Mouse (Mus musculus): ENCODE measurements at regions not wholly inside any gene's neighbourhood (a gene's known extent, or its start where the extent isn't known, plus 50 kb on each side); places are given as distances from the start of the nearest gene placed in this dataset.

DNA sequence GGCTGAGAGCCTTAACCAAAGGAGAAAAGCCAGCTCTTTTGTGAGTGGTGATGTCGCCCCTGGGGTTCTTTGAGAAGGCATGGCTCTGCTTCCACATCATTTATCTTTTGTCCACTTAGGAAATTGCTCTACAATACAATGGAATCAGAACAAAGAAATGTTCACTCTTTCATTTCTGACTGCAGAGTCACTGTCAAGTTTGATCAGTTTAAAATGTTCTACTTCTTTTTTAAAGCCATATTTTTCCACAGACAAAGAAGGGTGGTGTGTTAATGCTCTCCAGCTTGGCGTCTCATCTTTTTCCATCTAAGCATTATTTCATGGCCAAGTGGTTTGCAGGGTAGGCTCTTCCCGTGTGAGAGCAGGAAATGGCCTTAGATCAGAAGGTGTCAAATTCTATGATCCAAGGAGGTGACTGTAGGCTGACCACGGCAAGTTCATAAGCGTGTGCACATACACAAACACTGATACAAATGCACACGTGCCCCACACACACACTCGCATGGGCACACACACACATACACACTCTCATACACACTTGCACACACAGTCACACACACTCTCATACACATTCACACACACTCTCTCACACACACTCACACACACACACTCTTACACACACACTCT is 645.9 kb downstream of the Zfp706 start:
- 55% methylated on average over 7 of the region's 7 CpGs for WGBS
- ATAC-seq (ENCODE audit: low FRiP score) (no peak), DNase-seq (ENCODE audit: low spot score) (no peak)
- Histone ChIP-seq H3K36me3 (ENCODE audit: control insufficient read depth, insufficient read depth, low read length) (no peaks in the 10 kb centered on the region), H3K27ac (ENCODE audit: low read depth, low read length) (no peak overlapping the region), H3K4me2 (replicated peaks; ENCODE audit: low read depth, low read length) (no peak overlapping the region), H3K27me3 (ENCODE audit: control insufficient read depth, insufficient read depth, low read length) (no peaks in the 10 kb centered on the region), H3K9me3 (ENCODE audit: control insufficient read depth, low read length) (no peaks in the 10 kb centered on the region), H3K4me3 (ENCODE audit: low read depth, low read length) (no peak overlapping the region), H3K9ac (ENCODE audit: low read depth, low read length) (no peak overlapping the region), H3K4me1 (replicated peaks; ENCODE audit: control insufficient read depth, insufficient read depth, low read length) (no peaks in the 10 kb centered on the region)

DNA sequence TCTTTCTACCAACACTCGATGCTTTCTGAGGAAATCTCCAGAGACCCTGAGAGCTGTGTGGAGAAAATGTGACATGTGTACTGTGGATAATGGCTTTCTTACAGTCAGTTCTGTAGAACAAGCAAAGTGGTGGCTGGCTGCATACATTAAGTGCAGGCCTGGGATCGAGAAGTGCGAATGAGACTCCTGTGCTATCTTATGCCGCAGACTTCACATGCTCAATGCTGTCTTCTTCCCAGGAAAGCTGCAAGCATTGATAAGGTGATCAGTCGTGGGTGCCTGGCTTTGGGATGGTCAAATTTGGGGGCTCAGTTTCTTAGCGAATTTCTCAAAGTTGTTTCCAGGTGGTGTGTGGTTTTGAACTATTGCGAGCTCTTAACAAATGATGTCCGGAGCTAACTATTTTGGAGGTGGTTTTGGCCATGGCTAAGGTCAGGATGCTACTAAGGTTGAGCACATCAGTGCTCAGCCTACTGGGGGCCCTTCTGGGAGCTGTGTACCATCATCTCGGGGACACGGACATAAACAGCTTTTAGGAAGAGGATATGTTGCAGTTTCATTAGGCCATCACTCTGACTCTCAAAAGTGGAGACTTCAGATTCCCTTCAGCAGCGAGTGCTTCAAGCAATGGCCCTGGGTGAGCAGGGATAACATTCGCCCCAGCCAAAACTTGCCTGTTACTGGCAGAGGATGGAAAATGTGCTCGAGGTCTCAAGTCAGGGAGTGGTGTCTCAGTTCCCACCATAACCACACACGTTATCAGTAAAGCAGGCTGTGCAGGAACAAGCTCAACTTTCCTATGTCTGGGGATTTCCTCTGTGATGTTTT is 646.7 kb downstream of the Zfp706 start:
- 67% methylated on average over 14 of the region's 14 CpGs for WGBS
- DNase-seq (ENCODE audit: low spot score) (no peak), ATAC-seq (ENCODE audit: low FRiP score) (no peak)
- H3K27ac ChIP-seq (ENCODE audit: low read depth, low read length) = no peak overlapping the region
- no peaks in the 10 kb centered on the region for H3K9me3 ChIP-seq (ENCODE audit: control insufficient read depth, low read length)
- no peaks in the 10 kb centered on the region for H3K4me1 ChIP-seq (replicated peaks; ENCODE audit: control insufficient read depth, insufficient read depth, low read length)
- no peaks in the 10 kb centered on the region for H3K36me3 ChIP-seq (ENCODE audit: control insufficient read depth, insufficient read depth, low read length)
- no peak overlapping the region for H3K9ac ChIP-seq (ENCODE audit: low read depth, low read length)
- no peaks in the 10 kb centered on the region for H3K27me3 ChIP-seq (ENCODE audit: control insufficient read depth, insufficient read depth, low read length)
- no peak overlapping the region for H3K4me2 ChIP-seq (replicated peaks; ENCODE audit: low read depth, low read length)
- H3K4me3 ChIP-seq (ENCODE audit: low read depth, low read length) = no peak overlapping the region

DNA sequence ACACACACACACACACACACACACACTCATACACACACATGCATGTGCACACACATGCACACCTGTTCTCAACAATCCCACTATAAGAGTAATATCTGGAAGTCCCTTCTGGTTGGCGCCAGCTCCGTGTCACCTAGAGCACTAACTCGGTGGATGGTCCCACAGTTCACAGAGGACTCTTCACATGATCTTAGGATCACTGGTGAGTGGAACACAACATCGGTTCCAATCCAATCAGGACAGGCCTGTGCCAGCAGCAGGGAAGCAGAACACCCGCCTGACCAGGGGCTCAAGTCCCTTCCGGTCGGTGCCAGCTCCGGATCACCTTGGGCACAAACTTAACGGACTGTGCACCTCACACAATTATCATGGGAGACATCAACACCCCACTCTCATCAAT is 651.7 kb downstream of the Zfp706 start:
- Histone ChIP-seq H3K9ac (ENCODE audit: low read depth, low read length) (no peak overlapping the region), H3K27me3 (ENCODE audit: control insufficient read depth, insufficient read depth, low read length) (no peaks in the 10 kb centered on the region), H3K9me3 (ENCODE audit: control insufficient read depth, low read length) (no peaks in the 10 kb centered on the region), H3K4me2 (replicated peaks; ENCODE audit: low read depth, low read length) (no peak overlapping the region), H3K27ac (ENCODE audit: low read depth, low read length) (no peak overlapping the region), H3K4me3 (ENCODE audit: low read depth, low read length) (no peak overlapping the region), H3K4me1 (replicated peaks; ENCODE audit: control insufficient read depth, insufficient read depth, low read length) (no peaks in the 10 kb centered on the region), H3K36me3 (ENCODE audit: control insufficient read depth, insufficient read depth, low read length) (no peaks in the 10 kb centered on the region)
- WGBS = 93% methylated on average over 9 of the region's 9 CpGs
- DNase-seq (ENCODE audit: low spot score) (no peak), ATAC-seq (ENCODE audit: low FRiP score) (no peak)

DNA sequence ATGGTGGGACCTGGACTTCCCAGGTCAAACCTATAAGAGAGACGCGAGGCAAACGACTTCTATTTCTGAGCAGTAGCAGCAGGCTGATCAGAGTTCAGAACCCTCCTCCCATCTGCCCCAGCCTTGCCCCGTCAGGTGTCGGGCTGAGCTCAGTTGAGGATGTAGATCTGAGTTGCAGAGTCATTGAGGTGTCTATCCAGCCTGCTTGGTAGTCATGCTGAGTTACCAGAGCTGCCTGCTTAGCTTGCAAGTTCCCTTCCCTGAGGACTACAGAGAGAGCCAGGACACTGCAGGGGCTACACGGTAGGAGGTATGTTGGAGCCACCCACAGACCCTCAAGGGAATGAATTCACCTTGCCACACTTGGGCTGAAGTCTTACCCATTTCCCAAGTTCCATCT is 653.0 kb downstream of the Zfp706 start:
- WGBS = 82% methylated on average over 6 of the region's 6 CpGs
- no peak overlapping the region for H3K4me2 ChIP-seq (replicated peaks; ENCODE audit: low read depth, low read length)
- H3K9me3 ChIP-seq (ENCODE audit: control insufficient read depth, low read length) = no peaks in the 10 kb centered on the region
- no peaks in the 10 kb centered on the region for H3K27me3 ChIP-seq (ENCODE audit: control insufficient read depth, insufficient read depth, low read length)
- H3K36me3 ChIP-seq (ENCODE audit: control insufficient read depth, insufficient read depth, low read length) = no peaks in the 10 kb centered on the region
- H3K9ac ChIP-seq (ENCODE audit: low read depth, low read length) = no peak overlapping the region
- ATAC-seq (ENCODE audit: low FRiP score) (no peak), DNase-seq (ENCODE audit: low spot score) (no peak)
- H3K4me1 ChIP-seq (replicated peaks; ENCODE audit: control insufficient read depth, insufficient read depth, low read length) = no peaks in the 10 kb centered on the region
- H3K27ac ChIP-seq (ENCODE audit: low read depth, low read length) = no peak overlapping the region
- no peak overlapping the region for H3K4me3 ChIP-seq (ENCODE audit: low read depth, low read length)

DNA sequence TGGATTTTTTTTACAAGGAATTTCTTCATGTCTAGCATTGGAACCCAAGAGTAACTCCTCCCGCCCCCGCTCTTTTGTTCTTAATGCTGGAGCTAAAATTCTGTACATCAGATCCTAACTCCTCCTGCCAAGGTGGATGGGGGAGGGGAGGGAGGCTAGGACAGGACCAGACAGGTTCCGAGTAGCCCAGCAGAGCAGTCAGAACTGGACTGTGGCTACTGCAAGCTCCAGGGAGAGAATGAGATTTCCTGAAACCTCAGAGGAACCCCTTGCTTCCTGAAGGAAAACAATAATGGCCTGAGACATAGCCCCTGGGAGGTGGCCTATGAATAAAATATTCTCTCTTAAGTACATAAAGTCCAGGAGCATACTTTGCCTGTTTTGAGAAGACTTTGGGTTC is 653.8 kb downstream of the Zfp706 start:
- no peak for DNase-seq (ENCODE audit: low spot score)
- 84% methylated on average over 3 of the region's 3 CpGs for WGBS

DNA sequence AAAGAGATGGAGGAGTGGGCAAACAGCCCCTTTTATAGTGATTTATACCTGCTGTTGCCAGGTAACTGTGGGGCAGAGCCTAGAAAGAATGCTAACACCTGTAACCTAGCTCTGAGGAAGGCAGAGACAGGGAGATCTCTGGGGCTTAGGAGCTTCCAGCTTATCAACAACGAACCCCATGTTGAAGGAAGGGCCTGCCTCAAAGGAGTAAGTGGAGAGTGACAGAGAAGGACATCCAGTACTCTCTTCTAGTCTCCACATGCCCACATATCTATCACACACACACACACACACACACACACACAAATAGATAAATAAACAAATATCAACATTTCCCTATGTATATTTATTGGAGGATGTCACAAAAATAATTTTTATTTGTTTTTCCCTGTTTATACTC is 654.6 kb downstream of the Zfp706 start:
- no peaks in the 10 kb centered on the region for H3K36me3 ChIP-seq (ENCODE audit: control insufficient read depth, insufficient read depth, low read length)
- ATAC-seq (ENCODE audit: low FRiP score) = no peak
- no peak overlapping the region for H3K4me3 ChIP-seq (ENCODE audit: low read depth, low read length)
- H3K27me3 ChIP-seq (ENCODE audit: control insufficient read depth, insufficient read depth, low read length) = no peaks in the 10 kb centered on the region
- 64% methylated on average over 1 of the region's 1 CpGs for WGBS
- no peak overlapping the region for H3K9ac ChIP-seq (ENCODE audit: low read depth, low read length)
- H3K27ac ChIP-seq (ENCODE audit: low read depth, low read length) = no peak overlapping the region
- H3K4me1 ChIP-seq (replicated peaks; ENCODE audit: control insufficient read depth, insufficient read depth, low read length) = no peaks in the 10 kb centered on the region
- DNase-seq (ENCODE audit: low spot score) = no peak
- H3K4me2 ChIP-seq (replicated peaks; ENCODE audit: low read depth, low read length) = no peak overlapping the region
- no peaks in the 10 kb centered on the region for H3K9me3 ChIP-seq (ENCODE audit: control insufficient read depth, low read length)

More for the DNA sequence above, 653.8 kb downstream of the Zfp706 start:
- no peaks in the 10 kb centered on the region for H3K36me3 ChIP-seq (ENCODE audit: control insufficient read depth, insufficient read depth, low read length)
- H3K9ac ChIP-seq (ENCODE audit: low read depth, low read length) = no peak overlapping the region
- no peak overlapping the region for H3K4me3 ChIP-seq (ENCODE audit: low read depth, low read length)
- H3K27me3 ChIP-seq (ENCODE audit: control insufficient read depth, insufficient read depth, low read length) = no peaks in the 10 kb centered on the region
- no peaks in the 10 kb centered on the region for H3K9me3 ChIP-seq (ENCODE audit: control insufficient read depth, low read length)
- ATAC-seq (ENCODE audit: low FRiP score) = no peak
- H3K4me2 ChIP-seq (replicated peaks; ENCODE audit: low read depth, low read length) = no peak overlapping the region
- H3K27ac ChIP-seq (ENCODE audit: low read depth, low read length) = no peak overlapping the region
- H3K4me1 ChIP-seq (replicated peaks; ENCODE audit: control insufficient read depth, insufficient read depth, low read length) = no peaks in the 10 kb centered on the region

DNA sequence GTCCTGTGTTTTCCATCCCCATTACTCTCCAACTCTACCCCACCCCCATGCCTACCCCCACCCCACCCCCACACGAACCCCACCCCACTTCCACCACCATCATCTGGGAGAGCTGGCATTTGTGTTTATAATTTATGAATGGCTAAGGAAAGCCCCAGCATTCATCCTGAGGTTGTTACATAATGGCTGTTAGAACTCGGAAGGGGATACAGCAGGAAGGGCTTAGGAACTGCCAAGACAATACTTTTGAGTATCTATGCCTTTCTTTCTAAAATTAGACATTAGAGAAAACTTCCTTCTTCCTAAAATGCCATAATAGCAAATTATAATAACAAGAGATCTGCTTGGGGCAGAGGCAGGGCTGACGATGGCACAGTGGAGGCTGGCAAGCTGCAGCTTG is 655.9 kb downstream of the Zfp706 start:
- WGBS = 63% methylated on average over 3 of the region's 3 CpGs
- no peak for ATAC-seq (ENCODE audit: low FRiP score)
- H3K4me1 ChIP-seq (replicated peaks; ENCODE audit: control insufficient read depth, insufficient read depth, low read length) = no peaks in the 10 kb centered on the region

DNA sequence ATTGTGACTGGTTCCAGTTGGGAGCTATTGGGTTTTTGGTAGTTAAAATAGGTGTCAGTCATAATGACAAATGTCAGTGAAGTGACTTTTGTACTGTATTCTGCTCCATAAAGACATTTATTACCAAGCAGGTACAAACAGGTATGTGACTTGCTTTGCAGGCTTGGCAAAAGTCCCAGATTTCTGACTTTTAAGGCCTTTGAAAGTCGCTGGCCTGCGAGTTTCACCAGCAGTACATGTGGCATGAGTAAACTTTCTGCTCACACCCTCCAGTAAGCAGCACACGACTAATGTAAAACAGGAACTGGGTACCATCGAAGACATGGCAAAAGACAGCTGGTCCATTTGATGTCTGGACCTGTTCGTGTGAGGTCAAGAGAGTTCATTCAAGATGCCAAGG is 659.2 kb downstream of the Zfp706 start:
- Histone ChIP-seq H3K4me2 (replicated peaks; ENCODE audit: low read depth, low read length) (no peak overlapping the region), H3K4me1 (replicated peaks; ENCODE audit: control insufficient read depth, insufficient read depth, low read length) (no peaks in the 10 kb centered on the region), H3K9ac (ENCODE audit: low read depth, low read length) (no peak overlapping the region), H3K27ac (ENCODE audit: low read depth, low read length) (no peak overlapping the region), H3K27me3 (ENCODE audit: control insufficient read depth, insufficient read depth, low read length) (no peaks in the 10 kb centered on the region), H3K36me3 (ENCODE audit: control insufficient read depth, insufficient read depth, low read length) (no peaks in the 10 kb centered on the region), H3K9me3 (ENCODE audit: control insufficient read depth, low read length) (no peaks in the 10 kb centered on the region), H3K4me3 (ENCODE audit: low read depth, low read length) (no peak overlapping the region)
- 92% methylated on average over 5 of the region's 5 CpGs for WGBS
- ATAC-seq (ENCODE audit: low FRiP score) (no peak), DNase-seq (ENCODE audit: low spot score) (no peak)

More for the DNA sequence above, 655.9 kb downstream of the Zfp706 start:
- Histone ChIP-seq H3K27me3 (ENCODE audit: control insufficient read depth, insufficient read depth, low read length) (no peaks in the 10 kb centered on the region), H3K9ac (ENCODE audit: low read depth, low read length) (no peak overlapping the region), H3K4me2 (replicated peaks; ENCODE audit: low read depth, low read length) (no peak overlapping the region), H3K4me3 (ENCODE audit: low read depth, low read length) (no peak overlapping the region), H3K27ac (ENCODE audit: low read depth, low read length) (no peak overlapping the region), H3K9me3 (ENCODE audit: control insufficient read depth, low read length) (no peaks in the 10 kb centered on the region), H3K36me3 (ENCODE audit: control insufficient read depth, insufficient read depth, low read length) (no peaks in the 10 kb centered on the region)
- no peak for DNase-seq (ENCODE audit: low spot score)

DNA sequence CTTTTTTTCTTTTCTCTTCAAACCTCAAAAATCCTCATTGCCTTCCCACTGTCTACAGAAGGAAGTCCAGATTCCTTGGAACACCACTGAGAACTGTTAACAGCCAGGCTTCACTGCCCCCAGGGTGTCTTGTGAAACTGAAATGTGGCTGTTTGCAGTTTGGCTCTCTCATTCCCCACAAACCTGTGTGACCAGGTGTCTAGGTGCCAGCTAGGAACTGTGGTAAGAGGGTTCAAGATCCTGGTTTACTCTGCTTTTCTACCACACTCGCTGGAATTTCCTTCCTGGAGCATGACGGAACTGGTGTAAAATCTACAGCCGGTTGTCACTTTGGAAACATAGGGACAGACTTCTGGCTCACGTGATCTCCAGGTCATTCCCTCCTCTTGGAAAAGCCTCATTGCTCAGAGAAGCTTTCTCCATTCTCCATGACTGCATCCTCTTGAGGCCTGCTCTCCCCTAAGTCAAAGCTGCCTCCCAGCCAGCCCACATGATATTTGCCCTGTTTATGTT is 660.2 kb downstream of the Zfp706 start:
- no peak overlapping the region for H3K27ac ChIP-seq (ENCODE audit: low read depth, low read length)
- 80% methylated on average over 4 of the region's 4 CpGs for WGBS
- H3K9ac ChIP-seq (ENCODE audit: low read depth, low read length) = no peak overlapping the region
- no peak overlapping the region for H3K4me3 ChIP-seq (ENCODE audit: low read depth, low read length)
- H3K4me1 ChIP-seq (replicated peaks; ENCODE audit: control insufficient read depth, insufficient read depth, low read length) = no peaks in the 10 kb centered on the region
- no peaks in the 10 kb centered on the region for H3K36me3 ChIP-seq (ENCODE audit: control insufficient read depth, insufficient read depth, low read length)
- ATAC-seq (ENCODE audit: low FRiP score) (no peak), DNase-seq (ENCODE audit: low spot score) (no peak)
- no peak overlapping the region for H3K4me2 ChIP-seq (replicated peaks; ENCODE audit: low read depth, low read length)
- H3K27me3 ChIP-seq (ENCODE audit: control insufficient read depth, insufficient read depth, low read length) = no peaks in the 10 kb centered on the region
- no peaks in the 10 kb centered on the region for H3K9me3 ChIP-seq (ENCODE audit: control insufficient read depth, low read length)
